Mouse (Mus musculus) embryonic facial prominence, embryonic 11.5 days (tissue): ENCODE data around the gene Car10. TPM values are rescaled to one million over a fixed set of nuclear protein-coding genes. Genes with fewer than 3 reads are reported as not detected.

ENCODE experiments used
- ATAC-seq: fragments of 200-750 bp; cut with Nextera tagmentation; replicated peaks from 2 replicates; pipeline ENCODE4 v1.8.0; 2017; ENCODE audit warnings: low read depth; ENCODE audit not compliant: insufficient number of reproducible peaks, low FRiP score, low TSS enrichment
- DNase-seq: peaks from one replicate; pipeline ENCODE4 v3.0.0-alpha.2; 2015; ENCODE audit warnings: low spot score
- H3K27ac ChIP-seq: fragments of 300-500 bp; sonication (generic); replicated peaks from 2 replicates; pipeline ENCODE4 v1.5.1; 2014; ENCODE audit warnings: mild to moderate bottlenecking, low read depth, low read length, control low read depth
- H3K27me3 ChIP-seq: fragments of 300-500 bp; sonication (generic); 2 replicates; pipeline ENCODE4 v1.6.1; 2014; ENCODE audit warnings: mild to moderate bottlenecking, low read length, moderate library complexity, mixed read lengths; ENCODE audit not compliant: control insufficient read depth, insufficient read depth
- H3K36me3 ChIP-seq: fragments of 300-500 bp; sonication (generic); replicated peaks from 2 replicates; pipeline ENCODE4 v1.6.1; 2014; ENCODE audit warnings: low read depth, mild to moderate bottlenecking, low read length, moderate library complexity, mixed read lengths; ENCODE audit not compliant: control insufficient read depth, insufficient read depth
- H3K4me1 ChIP-seq: fragments of 300-500 bp; sonication (generic); 2 replicates; pipeline ENCODE4 v1.6.1; 2014; ENCODE audit warnings: low read length, mixed read lengths; ENCODE audit not compliant: control insufficient read depth, insufficient read depth
- H3K4me2 ChIP-seq: fragments of 300-500 bp; sonication (generic); 2 replicates; pipeline ENCODE4 v1.6.1; 2014; ENCODE audit warnings: low read depth, mild to moderate bottlenecking, control low read depth, low read length, moderate library complexity
- H3K4me3 ChIP-seq: fragments of 300-500 bp; sonication (generic); 2 replicates; pipeline ENCODE4 v1.5.1; 2014; ENCODE audit warnings: low read depth, low read length, control low read depth
- H3K9ac ChIP-seq: fragments of 300-500 bp; sonication (generic); replicated peaks from 2 replicates; pipeline ENCODE4 v1.6.1; 2014; ENCODE audit warnings: mild to moderate bottlenecking, control low read depth, low read length
- H3K9me3 ChIP-seq: fragments of 300-500 bp; sonication (generic); replicated peaks from 2 replicates; pipeline ENCODE4 v1.6.1; 2016; ENCODE audit warnings: mild to moderate bottlenecking, low read length, inconsistent platforms, mixed read lengths; ENCODE audit not compliant: control insufficient read depth
- WGBS: fragments of 180-500 bp; shearing (Covaris S2); extraction: QIAGEN DNeasy Blood & Tissue Kit; methylation state at CpG from one replicate; pipeline ENCODE4 v1.1.7; 2014; 5-methylcytosine and 5-hydroxymethylcytosine counted together
- polyA plus RNA-seq: library from polyadenylated mRNA; unstranded; fragments of >200 nt; fragmentation: Nextera tagmentation; extraction: Ambion mirVana; gene quantifications from 2 replicates; pipeline ENCODE4 v1.2.1, GENCODE M21; 2014

The Car10 gene
- polyA plus RNA-seq, 1 experiment from 2014 or later, result 0.80 TPM

DNA sequence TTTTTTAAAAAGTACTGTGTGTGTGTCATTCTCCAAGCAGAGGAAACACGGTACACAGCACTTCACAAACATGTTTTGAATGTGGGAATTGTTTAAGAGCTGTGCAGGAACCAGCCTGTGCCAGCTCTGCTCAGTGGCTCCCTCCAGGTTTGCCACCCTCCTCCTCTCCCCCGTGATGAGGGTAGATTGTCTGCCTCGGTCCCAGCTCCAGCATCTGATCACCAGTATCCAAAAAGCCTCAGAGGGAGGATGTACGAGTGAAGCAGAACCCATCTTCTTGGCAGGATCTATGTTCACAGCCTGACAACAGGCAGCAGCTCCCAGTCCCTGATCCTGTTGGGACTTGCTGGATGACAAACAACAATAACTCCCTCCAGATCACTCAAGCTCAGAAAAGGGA lies 500.3 kb downstream of the Car10 start:
- H3K27ac ChIP-seq, result no peak overlapping the region
- DNase-seq, result no peak
- ATAC-seq, result no peak
- no peaks in the 10 kb centered on the region for H3K4me1 ChIP-seq
- 59% methylated on average over 4 of the region's 4 CpGs for WGBS
- H3K9me3 ChIP-seq, result no peaks in the 10 kb centered on the region
- H3K4me2 ChIP-seq, result no peak overlapping the region
- no peaks in the 10 kb centered on the region for H3K36me3 ChIP-seq
- no peak overlapping the region for H3K9ac ChIP-seq
- no peaks in the 10 kb centered on the region for H3K27me3 ChIP-seq
- no peak overlapping the region for H3K4me3 ChIP-seq

DNA sequence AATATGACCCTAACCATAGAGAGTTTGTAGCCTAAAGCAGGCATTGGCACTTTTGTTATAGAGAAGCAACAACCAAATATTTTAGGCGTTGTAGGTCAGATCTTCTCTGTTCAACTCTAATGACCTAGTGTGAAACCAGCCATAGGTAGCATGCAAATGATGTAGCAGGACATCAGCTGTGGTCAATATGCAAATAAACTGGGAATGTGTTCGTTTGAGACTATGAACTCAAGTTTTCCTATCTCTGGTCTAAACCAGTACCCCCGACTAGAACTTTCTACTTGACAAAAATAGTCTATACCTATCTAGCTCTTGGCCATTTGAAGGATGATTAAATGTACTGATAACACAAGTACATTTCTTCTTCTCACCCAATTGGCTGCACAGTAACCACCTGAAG lies 501.9 kb downstream of the Car10 start:
- DNase-seq, result no peak
- Histone ChIP-seq H3K27ac (no peak overlapping the region), H3K4me3 (no peak overlapping the region), H3K9me3 (no peaks in the 10 kb centered on the region), H3K27me3 (no peaks in the 10 kb centered on the region), H3K36me3 (no peaks in the 10 kb centered on the region), H3K4me1 (no peaks in the 10 kb centered on the region), H3K4me2 (no peak overlapping the region), H3K9ac (no peak overlapping the region)
- no peak for ATAC-seq
- WGBS, result 82% methylated on average over 3 of the region's 3 CpGs

DNA sequence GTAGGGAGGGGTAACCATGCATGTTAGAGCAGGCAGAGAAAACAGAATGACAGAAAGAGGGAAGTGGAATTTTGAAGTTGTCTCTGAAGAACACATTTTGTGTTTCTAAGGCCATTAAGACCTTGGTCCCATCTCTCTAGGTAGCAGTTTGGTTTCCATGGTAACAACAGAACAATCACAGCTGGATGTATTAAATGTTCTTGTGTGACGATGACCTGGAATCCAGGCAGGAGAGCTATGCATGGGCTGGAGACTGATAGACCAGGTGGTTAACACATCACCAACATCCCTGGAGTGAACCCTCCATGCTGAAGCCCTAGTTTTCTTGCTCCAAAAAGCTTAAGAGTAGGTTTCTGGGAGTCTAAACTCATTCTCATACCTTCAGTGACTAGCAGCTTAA lies 505.7 kb downstream of the Car10 start:
- DNase-seq (no peak), ATAC-seq (no peak)
- WGBS, result 70% methylated on average over 1 of the region's 1 CpGs
- H3K4me3 ChIP-seq, result no peak overlapping the region
- H3K4me1 ChIP-seq, result no peaks in the 10 kb centered on the region
- H3K9me3 ChIP-seq, result no peaks in the 10 kb centered on the region
- no peak overlapping the region for H3K27ac ChIP-seq
- no peak overlapping the region for H3K9ac ChIP-seq
- no peak overlapping the region for H3K4me2 ChIP-seq
- no peaks in the 10 kb centered on the region for H3K36me3 ChIP-seq
- H3K27me3 ChIP-seq, result no peaks in the 10 kb centered on the region

DNA sequence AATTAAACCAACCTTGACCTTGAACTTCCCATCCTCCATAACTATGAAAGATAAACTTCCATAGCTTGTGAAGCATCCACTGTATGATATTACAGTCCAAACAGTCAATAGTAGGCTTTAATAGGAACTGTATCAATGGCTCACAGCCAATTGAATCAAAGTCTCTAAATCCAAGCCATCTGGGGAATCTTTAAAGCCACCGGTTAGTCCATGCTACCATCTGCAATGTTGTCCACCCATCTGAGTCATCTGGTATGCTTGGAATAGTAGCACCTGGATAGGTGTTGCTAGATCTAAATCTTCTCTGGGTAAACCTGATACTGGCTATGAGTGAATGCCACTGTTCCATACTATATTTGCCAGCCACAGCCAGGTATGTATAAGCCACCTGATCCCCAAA lies 509.3 kb downstream of the Car10 start:
- Histone ChIP-seq H3K36me3 (no peaks in the 10 kb centered on the region), H3K27ac (no peak overlapping the region), H3K4me1 (no peaks in the 10 kb centered on the region), H3K27me3 (no peaks in the 10 kb centered on the region), H3K4me2 (no peak overlapping the region), H3K9ac (no peak overlapping the region), H3K4me3 (no peak overlapping the region), H3K9me3 (no peaks in the 10 kb centered on the region)
- WGBS, result 92% methylated on average over 1 of the region's 1 CpGs
- ATAC-seq (no peak), DNase-seq (no peak)

DNA sequence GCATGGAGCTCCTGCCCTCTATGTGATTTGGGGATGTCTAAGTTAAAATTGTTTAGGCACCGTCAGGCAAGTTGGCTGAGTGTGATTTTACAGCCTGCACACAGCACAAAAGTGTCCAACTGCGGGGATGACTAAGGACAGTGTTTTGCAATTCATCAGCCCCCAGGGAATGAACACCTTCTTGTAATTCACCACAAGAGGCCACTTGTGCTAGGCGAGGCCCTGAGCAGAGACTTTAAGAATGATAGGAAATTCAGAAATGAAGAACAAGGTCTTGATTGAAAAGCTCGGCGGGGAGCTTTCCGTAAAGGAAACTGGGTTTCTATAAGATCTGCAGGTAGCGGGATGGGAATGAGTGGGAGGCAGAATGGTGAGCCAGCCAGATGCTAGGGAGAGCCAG lies 510.9 kb downstream of the Car10 start:
- H3K9ac ChIP-seq, result no peak overlapping the region
- no peak for ATAC-seq
- no peaks in the 10 kb centered on the region for H3K9me3 ChIP-seq
- 43% methylated on average over 7 of the region's 7 CpGs for WGBS
- no peak overlapping the region for H3K27ac ChIP-seq
- H3K36me3 ChIP-seq, result no peaks in the 10 kb centered on the region
- H3K4me2 ChIP-seq, result no peak overlapping the region
- no peaks in the 10 kb centered on the region for H3K4me1 ChIP-seq
- no peak overlapping the region for H3K4me3 ChIP-seq
- no peaks in the 10 kb centered on the region for H3K27me3 ChIP-seq
- no peak for DNase-seq

DNA sequence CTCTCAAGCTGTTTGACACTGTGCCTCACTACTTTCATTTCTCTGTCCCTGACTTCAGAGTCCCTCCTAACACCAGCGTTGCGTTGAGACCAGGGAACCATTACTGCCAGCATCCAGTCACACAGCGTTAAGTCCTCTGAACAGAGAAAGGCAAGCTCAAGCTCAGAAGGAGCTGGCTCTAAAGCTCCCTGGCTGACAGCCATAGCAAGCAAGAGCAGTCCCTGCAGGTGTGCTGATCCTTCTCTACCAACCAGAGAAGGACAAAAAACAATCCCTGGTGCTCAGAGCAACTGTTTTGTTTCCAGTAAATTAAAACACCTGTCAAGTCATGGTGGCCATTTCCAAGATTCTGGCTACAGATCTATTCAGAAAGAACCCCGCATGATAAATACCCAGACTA lies 514.2 kb downstream of the Car10 start:
- no peak for ATAC-seq

DNA sequence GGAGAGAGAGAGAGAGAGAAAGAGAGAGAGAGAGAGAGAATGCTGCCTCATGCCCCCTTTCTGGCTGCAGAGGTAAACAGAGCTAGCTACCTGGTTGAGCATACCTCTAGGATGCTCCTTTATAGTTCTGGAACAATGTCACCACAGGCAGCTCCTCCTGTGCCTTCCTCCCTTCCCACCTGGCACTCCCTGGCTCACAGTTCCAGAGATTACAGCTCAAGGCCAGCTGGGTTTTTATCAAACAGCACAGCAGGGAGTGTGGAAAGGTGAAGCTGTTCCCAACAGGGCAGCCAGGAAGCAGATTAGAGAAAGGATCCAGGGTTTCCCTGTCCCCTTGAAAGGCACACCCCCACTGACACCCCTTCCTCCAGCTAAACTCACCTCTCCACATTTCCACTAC lies 517.0 kb downstream of the Car10 start:
- ATAC-seq, result no peak
- Histone ChIP-seq H3K4me3 (no peak overlapping the region), H3K27ac (no peak overlapping the region), H3K9me3 (no peaks in the 10 kb centered on the region), H3K36me3 (no peaks in the 10 kb centered on the region), H3K27me3 (no peaks in the 10 kb centered on the region), H3K4me2 (no peak overlapping the region), H3K4me1 (no peaks in the 10 kb centered on the region), H3K9ac (no peak overlapping the region)
- no peak for DNase-seq

More for the DNA sequence above, 514.2 kb downstream of the Car10 start:
- no peak overlapping the region for H3K4me2 ChIP-seq
- no peaks in the 10 kb centered on the region for H3K36me3 ChIP-seq
- H3K27ac ChIP-seq, result no peak overlapping the region
- no peaks in the 10 kb centered on the region for H3K9me3 ChIP-seq
- no peak overlapping the region for H3K9ac ChIP-seq
- H3K27me3 ChIP-seq, result no peaks in the 10 kb centered on the region
- no peak for DNase-seq
- H3K4me1 ChIP-seq, result no peaks in the 10 kb centered on the region
- 83% methylated on average over 4 of the region's 4 CpGs for WGBS
- H3K4me3 ChIP-seq, result no peak overlapping the region

DNA sequence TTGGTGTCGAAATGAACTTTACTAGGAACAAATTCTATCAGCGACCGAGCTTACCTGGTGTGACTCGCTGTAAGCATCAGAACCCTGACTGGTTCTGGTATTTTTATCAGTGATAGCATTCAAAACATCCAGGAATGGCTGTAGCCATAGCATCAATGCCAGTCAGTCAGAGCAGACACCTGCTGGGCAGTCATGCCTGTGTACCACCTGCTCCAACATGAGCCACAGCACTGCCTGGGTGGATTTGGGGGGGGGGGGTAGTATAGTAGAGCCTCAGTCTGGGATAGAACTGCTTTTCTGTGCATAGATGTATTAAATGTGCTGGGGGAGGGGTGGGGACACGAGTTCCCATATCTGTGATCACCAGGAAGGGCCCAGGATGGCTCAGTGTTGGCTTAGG lies 525.8 kb downstream of the Car10 start:
- no peak overlapping the region for H3K4me2 ChIP-seq
- H3K4me1 ChIP-seq, result no peaks in the 10 kb centered on the region
- no peaks in the 10 kb centered on the region for H3K36me3 ChIP-seq
- ATAC-seq, result no peak
- H3K9ac ChIP-seq, result no peak overlapping the region
- 83% methylated on average over 5 of the region's 5 CpGs for WGBS
- no peaks in the 10 kb centered on the region for H3K27me3 ChIP-seq
- H3K27ac ChIP-seq, result no peak overlapping the region
- no peak for DNase-seq
- H3K4me3 ChIP-seq, result no peak overlapping the region
- H3K9me3 ChIP-seq, result no peaks in the 10 kb centered on the region

DNA sequence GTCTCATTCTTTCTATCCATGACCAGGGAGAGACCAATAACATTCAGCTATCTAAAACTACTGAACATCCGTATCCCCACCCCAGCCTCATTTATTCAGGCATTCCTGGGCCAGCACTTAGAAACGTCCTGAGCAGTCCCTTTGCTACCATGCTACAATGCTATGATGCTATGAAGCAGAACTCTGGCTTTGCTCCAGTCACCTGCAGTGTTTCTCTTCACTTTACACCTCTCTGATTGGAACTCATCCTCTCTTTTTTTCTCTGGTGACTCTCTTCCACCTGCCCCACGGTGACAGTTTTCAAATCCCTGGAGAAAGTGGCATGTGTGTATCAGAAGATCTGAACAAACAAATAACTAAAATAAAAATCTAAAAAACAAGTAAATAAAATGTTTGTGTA lies 541.6 kb downstream of the Car10 start:
- Histone ChIP-seq H3K27ac (no peak overlapping the region), H3K27me3 (no peaks in the 10 kb centered on the region), H3K9me3 (no peaks in the 10 kb centered on the region), H3K36me3 (no peaks in the 10 kb centered on the region), H3K4me3 (no peak overlapping the region), H3K4me1 (no peaks in the 10 kb centered on the region), H3K9ac (no peak overlapping the region), H3K4me2 (no peak overlapping the region)
- DNase-seq (no peak), ATAC-seq (no peak)
- WGBS, result 84% methylated on average over 3 of the region's 3 CpGs
